Mouse (Mus musculus) intestine, postnatal 0 days (tissue): ENCODE measurements at regions not wholly inside any gene's neighbourhood (a gene's known extent, or its start where the extent isn't known, plus 50 kb on each side); places are given as distances from the start of the nearest gene placed in this dataset.

Source experiments
- ATAC-seq: fragments of 200-750 bp; cut with Nextera tagmentation; 2 replicates; pipeline ENCODE4 v1.8.0; 2017; ENCODE audit warnings: mild to moderate bottlenecking, moderate TSS enrichment, moderate library complexity
- H3K27ac ChIP-seq: fragments of 300-500 bp; sonication (generic); 2 replicates; pipeline ENCODE4 v1.5.1; 2014; ENCODE audit warnings: mild to moderate bottlenecking, low read depth, low read length, moderate library complexity
- H3K27me3 ChIP-seq: fragments of 300-500 bp; sonication (generic); replicated peaks from 2 replicates; pipeline ENCODE4 v1.6.1; 2014; ENCODE audit warnings: low read length, mixed read lengths; ENCODE audit not compliant: control insufficient read depth, insufficient read depth
- H3K36me3 ChIP-seq: fragments of 300-500 bp; sonication (generic); 2 replicates; pipeline ENCODE4 v1.6.1; 2014; ENCODE audit warnings: mild to moderate bottlenecking, moderate library complexity; ENCODE audit not compliant: control insufficient read depth, insufficient read depth
- H3K4me1 ChIP-seq: fragments of 300-500 bp; sonication (generic); replicated peaks from 2 replicates; pipeline ENCODE4 v1.6.1; 2014; ENCODE audit warnings: antibody characterized with exemption, low read length, mixed read lengths; ENCODE audit not compliant: control insufficient read depth, insufficient read depth
- H3K4me2 ChIP-seq: fragments of 300-500 bp; sonication (generic); replicated peaks from 2 replicates; pipeline ENCODE4 v1.6.1; 2014; ENCODE audit warnings: low read depth, mild to moderate bottlenecking, moderate library complexity
- H3K4me3 ChIP-seq: fragments of 300-500 bp; sonication (generic); 2 replicates; pipeline ENCODE4 v1.5.1; 2014; ENCODE audit warnings: low read depth, low read length
- H3K9ac ChIP-seq: fragments of 300-500 bp; sonication (generic); 2 replicates; pipeline ENCODE4 v1.6.1; 2014; ENCODE audit warnings: mild to moderate bottlenecking, low read depth, low read length
- H3K9me3 ChIP-seq: fragments of 300-500 bp; sonication (generic); 2 replicates; pipeline ENCODE4 v1.6.1; 2016; ENCODE audit warnings: mixed run types; ENCODE audit not compliant: control insufficient read depth
- CTCF ChIP-seq: sonication (generic); IDR thresholded peaks from 2 replicates; pipeline ENCODE4 v1.5.1; 2016; ENCODE audit warnings: low read depth, mild to moderate bottlenecking, control low read depth, antibody characterized with exemption, moderate library complexity
- WGBS: fragments of 180-500 bp; shearing (Covaris S2); extraction: QIAGEN DNeasy Blood & Tissue Kit; methylation state at CpG from one replicate; pipeline ENCODE4 v1.1.7; 2014; 5-methylcytosine and 5-hydroxymethylcytosine counted together

DNA sequence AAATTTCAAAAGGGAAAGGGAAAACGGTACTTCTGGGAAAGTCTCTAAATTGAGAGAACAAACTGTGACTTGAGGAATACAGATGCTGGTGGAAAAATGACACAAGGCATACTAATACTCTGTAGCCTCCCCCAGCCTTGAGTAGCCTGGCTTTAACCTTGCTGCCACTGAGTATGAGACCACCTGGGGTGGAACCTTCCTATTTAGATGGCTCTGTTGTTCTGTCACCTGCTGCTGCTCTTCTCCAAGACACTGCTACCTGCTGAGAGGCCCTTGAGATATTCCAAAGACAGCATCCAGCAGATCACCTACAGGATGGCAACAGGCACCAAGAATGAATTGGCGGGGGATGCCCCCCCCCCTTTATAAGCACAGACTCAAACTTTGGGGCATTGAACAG, 380.5 kb upstream of the Klf6 start:
- Histone ChIP-seq H3K4me2 (no peak overlapping the region), H3K4me3 (no peak overlapping the region), H3K9ac (no peak overlapping the region), H3K27ac (no peak overlapping the region), H3K27me3 (no peaks in the 10 kb centered on the region), H3K36me3 (no peaks in the 10 kb centered on the region), H3K4me1 (no peaks in the 10 kb centered on the region), H3K9me3 (no peaks in the 10 kb centered on the region)
- ATAC-seq, result no peak
- no peak for TF ChIP-seq CTCF
- WGBS, result 81% methylated on average over 2 of the region's 2 CpGs

GRCm38 (mm10) chr13:5492266-5492665, 369.0 kb upstream of the Klf6 start:
- H3K4me1 ChIP-seq, result no peaks in the 10 kb centered on the region

GRCm38 (mm10) chr13:5497535-5497934, 363.7 kb upstream of the Klf6 start:
- Histone ChIP-seq H3K27me3 (no peaks in the 10 kb centered on the region), H3K9ac (no peak overlapping the region), H3K9me3 (no peaks in the 10 kb centered on the region), H3K27ac (no peak overlapping the region), H3K4me3 (no peak overlapping the region), H3K36me3 (no peaks in the 10 kb centered on the region), H3K4me2 (no peak overlapping the region), H3K4me1 (no peaks in the 10 kb centered on the region)
- no peak for TF ChIP-seq CTCF
- no peak for ATAC-seq

More at GRCm38 (mm10) chr13:5492266-5492665, 369.0 kb upstream of the Klf6 start:
- Histone ChIP-seq H3K27ac (no peak overlapping the region), H3K4me3 (no peak overlapping the region), H3K9ac (no peak overlapping the region), H3K36me3 (no peaks in the 10 kb centered on the region), H3K4me2 (no peak overlapping the region), H3K27me3 (no peaks in the 10 kb centered on the region), H3K9me3 (no peaks in the 10 kb centered on the region)
- TF ChIP-seq CTCF, result no peak
- no peak for ATAC-seq
- WGBS, result 68% methylated on average over 1 of the region's 1 CpGs

- no peak for TF ChIP-seq CTCF
- no peaks in the 10 kb centered on the region for H3K4me1 ChIP-seq
- H3K27me3 ChIP-seq, result no peaks in the 10 kb centered on the region
- no peak overlapping the region for H3K4me3 ChIP-seq
- no peak overlapping the region for H3K4me2 ChIP-seq
- H3K36me3 ChIP-seq, result no peaks in the 10 kb centered on the region
- H3K9me3 ChIP-seq, result no peaks in the 10 kb centered on the region
- no peak overlapping the region for H3K9ac ChIP-seq
- ATAC-seq, result no peak
- no peak overlapping the region for H3K27ac ChIP-seq
These were observed 349.5 kb upstream of the Klf6 start for GRCm38 (mm10) chr13:5511784-5512183.

GRCm38 (mm10) chr13:5515552-5515951, 345.7 kb upstream of the Klf6 start:
- Histone ChIP-seq H3K4me3 (no peak overlapping the region), H3K27ac (no peak overlapping the region), H3K9me3 (no peaks in the 10 kb centered on the region), H3K27me3 (no peaks in the 10 kb centered on the region), H3K36me3 (no peaks in the 10 kb centered on the region), H3K4me1 (no peaks in the 10 kb centered on the region), H3K9ac (no peak overlapping the region), H3K4me2 (no peak overlapping the region)
- no peak for ATAC-seq
- 70% methylated on average over 2 of the region's 2 CpGs for WGBS
- no peak for TF ChIP-seq CTCF

- Histone ChIP-seq H3K4me1 (no peaks in the 10 kb centered on the region), H3K27me3 (no peaks in the 10 kb centered on the region)
These were observed 345.2 kb upstream of the Klf6 start for GRCm38 (mm10) chr13:5516088-5516487.

DNA sequence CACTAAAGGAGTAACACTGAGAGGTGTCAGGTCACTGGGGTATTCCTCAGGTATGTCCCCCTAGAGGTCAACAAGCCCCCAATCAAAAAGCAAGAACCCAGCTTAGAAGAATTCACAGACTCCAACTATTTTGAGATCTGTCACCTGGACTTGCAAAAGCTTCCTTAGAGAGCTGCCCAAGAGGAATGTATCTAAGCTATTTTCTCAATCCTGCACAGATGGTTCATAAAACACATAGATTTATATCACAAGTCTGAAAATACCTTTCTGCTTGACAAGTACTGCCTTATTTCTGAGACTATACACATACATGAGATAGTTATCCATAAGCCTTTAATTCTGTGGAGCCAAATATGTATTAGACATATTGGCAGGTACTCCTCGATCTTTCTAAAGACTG, 342.1 kb upstream of the Klf6 start:
- Histone ChIP-seq H3K27ac (no peak overlapping the region), H3K4me1 (no peaks in the 10 kb centered on the region), H3K27me3 (no peaks in the 10 kb centered on the region), H3K9ac (no peak overlapping the region), H3K4me3 (no peak overlapping the region), H3K4me2 (no peak overlapping the region), H3K36me3 (no peaks in the 10 kb centered on the region), H3K9me3 (no peaks in the 10 kb centered on the region)
- no peak for TF ChIP-seq CTCF
- 94% methylated on average over 1 of the region's 1 CpGs for WGBS
- ATAC-seq, result no peak

More at GRCm38 (mm10) chr13:5516088-5516487, 345.2 kb upstream of the Klf6 start:
- 94% methylated on average over 2 of the region's 2 CpGs for WGBS
- Histone ChIP-seq H3K4me2 (no peak overlapping the region), H3K9me3 (no peaks in the 10 kb centered on the region), H3K9ac (no peak overlapping the region), H3K36me3 (no peaks in the 10 kb centered on the region), H3K27ac (no peak overlapping the region), H3K4me3 (no peak overlapping the region)
- ATAC-seq, result no peak
- TF ChIP-seq CTCF, result no peak
